Mouse (Mus musculus): ENCODE data around the gene E130114P18Rik.

The E130114P18Rik gene

GRCm38 (mm10) chr4:97805896-97806808 is 28.3 kb upstream of the E130114P18Rik start:
- DNase-seq (ENCODE audit: low read depth, low spot score): no peak

- peak; percentile 58 for DNase-seq (ENCODE audit: low read depth, low spot score)
These were observed 27.4 kb upstream of the E130114P18Rik start for GRCm38 (mm10) chr4:97805255-97805654.

GRCm38 (mm10) chr4:97804638-97805037 is 26.8 kb upstream of the E130114P18Rik start:
- no peak for DNase-seq (ENCODE audit: low read depth, low spot score)

GRCm38 (mm10) chr4:97803791-97804190 is 25.9 kb upstream of the E130114P18Rik start:
- no peak for DNase-seq (ENCODE audit: low read depth, low spot score)

GRCm38 (mm10) chr4:97796505-97796904 is 18.6 kb upstream of the E130114P18Rik start:
- no peak for DNase-seq (ENCODE audit: low read depth, low spot score)

- no peak for DNase-seq (ENCODE audit: low read depth, low spot score)
These were observed 18.1 kb upstream of the E130114P18Rik start for GRCm38 (mm10) chr4:97795957-97796356.

GRCm38 (mm10) chr4:97794865-97795264 is 17.0 kb upstream of the E130114P18Rik start:
- DNase-seq (ENCODE audit: low read depth, low spot score): peak; percentile 84

GRCm38 (mm10) chr4:97793931-97794330 is 16.1 kb upstream of the E130114P18Rik start:
- DNase-seq (ENCODE audit: low read depth, low spot score): no peak

- no peak for DNase-seq (ENCODE audit: low read depth, low spot score)
These were observed 10.7 kb upstream of the E130114P18Rik start for GRCm38 (mm10) chr4:97788537-97788936.

GRCm38 (mm10) chr4:97787515-97787914 is 9.6 kb upstream of the E130114P18Rik start:
- peak; percentile 93 for DNase-seq (ENCODE audit: low read depth, low spot score)

GRCm38 (mm10) chr4:97786571-97786970 is 8.7 kb upstream of the E130114P18Rik start:
- DNase-seq (ENCODE audit: low read depth, low spot score): no peak

- peak; percentile 27 for DNase-seq (ENCODE audit: low read depth, low spot score)
These were observed 7.8 kb upstream of the E130114P18Rik start for GRCm38 (mm10) chr4:97785547-97786271.

- no peak for DNase-seq (ENCODE audit: low read depth, low spot score)
These were observed 6.4 kb upstream of the E130114P18Rik start for GRCm38 (mm10) chr4:97784236-97784635.

GRCm38 (mm10) chr4:97783073-97783879 is 5.4 kb upstream of the E130114P18Rik start:
- no peak for DNase-seq (ENCODE audit: low read depth, low spot score)

- DNase-seq (ENCODE audit: low read depth, low spot score): peak; percentile 62
These were observed 4.6 kb upstream of the E130114P18Rik start for GRCm38 (mm10) chr4:97782497-97782896.

GRCm38 (mm10) chr4:97782069-97782468 is 4.2 kb upstream of the E130114P18Rik start:
- DNase-seq (ENCODE audit: low read depth, low spot score): no peak

GRCm38 (mm10) chr4:97780666-97781435 is 3.0 kb upstream of the E130114P18Rik start:
- no peak for DNase-seq (ENCODE audit: low read depth, low spot score)

GRCm38 (mm10) chr4:97780024-97780423 is 2.1 kb upstream of the E130114P18Rik start:
- DNase-seq (ENCODE audit: low read depth, low spot score): peak; percentile 46

GRCm38 (mm10) chr4:97779003-97779930 is 1.4 kb upstream of the E130114P18Rik start:
- peak; percentile 40 for DNase-seq (ENCODE audit: low read depth, low spot score)
